Mouse (Mus musculus) embryonic facial prominence, embryonic 15.5 days (tissue): ENCODE results near the gene Gcgr. TPM values are rescaled to one million over a fixed set of nuclear protein-coding genes. Genes with fewer than 3 reads are reported as not detected.

Source experiments
- ATAC-seq: fragments of 200-750 bp; cut with Nextera tagmentation; 2 replicates; pipeline ENCODE4 v1.8.0; 2017; ENCODE audit warnings: low read depth, moderate TSS enrichment; ENCODE audit not compliant: insufficient number of reproducible peaks, low FRiP score, low TSS enrichment
- H3K27ac ChIP-seq: fragments of 300-500 bp; sonication (generic); replicated peaks from 2 replicates; pipeline ENCODE4 v1.5.1; 2015; ENCODE audit warnings: mild to moderate bottlenecking, inconsistent platforms
- H3K27me3 ChIP-seq: fragments of 300-500 bp; sonication (generic); 2 replicates; pipeline ENCODE4 v1.6.1; 2015; ENCODE audit warnings: inconsistent platforms
- H3K36me3 ChIP-seq: fragments of 300-500 bp; sonication (generic); 2 replicates; pipeline ENCODE4 v1.6.1; 2015; ENCODE audit warnings: mild to moderate bottlenecking, inconsistent platforms
- H3K4me1 ChIP-seq: fragments of 300-500 bp; sonication (generic); 2 replicates; pipeline ENCODE4 v1.6.1; 2015; ENCODE audit warnings: inconsistent platforms
- H3K4me2 ChIP-seq: fragments of 300-500 bp; sonication (generic); replicated peaks from 2 replicates; pipeline ENCODE4 v1.6.1; 2015; ENCODE audit warnings: mild to moderate bottlenecking, inconsistent platforms
- H3K4me3 ChIP-seq: fragments of 300-500 bp; sonication (generic); replicated peaks from 2 replicates; pipeline ENCODE4 v1.5.1; 2015; ENCODE audit warnings: mild to moderate bottlenecking, inconsistent platforms
- H3K9ac ChIP-seq: fragments of 300-500 bp; sonication (generic); 2 replicates; pipeline ENCODE4 v1.6.1; 2015; ENCODE audit warnings: inconsistent platforms
- H3K9me3 ChIP-seq: fragments of 300-500 bp; sonication (generic); replicated peaks from 2 replicates; pipeline ENCODE4 v1.6.1; 2016; ENCODE audit warnings: inconsistent platforms
- WGBS: fragments of 180-500 bp; shearing (Covaris S2); methylation state at CpG from one replicate; pipeline ENCODE4 v1.1.7; 2015; 5-methylcytosine and 5-hydroxymethylcytosine counted together
- polyA plus RNA-seq: library from polyadenylated mRNA; unstranded; fragments of >200 nt; fragmentation: Nextera tagmentation; extraction: Ambion mirVana; gene quantifications from 2 replicates; pipeline ENCODE4 v1.2.1, GENCODE M21; 2015

Gene Gcgr
- polyA plus RNA-seq = 0.60 TPM in 2 replicates

GRCm38 (mm10) chr11:120530085-120530964, at the start of gene Gcgr:
Gene Gcgr, plus strand, starts transcription at chr11:120530699.
- Histone ChIP-seq H3K4me2 (peak within 1 kb of the TSS; percentile 84), H3K36me3 (no peaks in the 10 kb centered on the region), H3K27me3 (peaks cover 66% of the 10 kb centered on the region), H3K27ac (no peak within 1 kb of the TSS), H3K9me3 (no peaks in the 10 kb centered on the region), H3K9ac (peak within 1 kb of the TSS; percentile 28; the same call in 1 of the 2 replicates), H3K4me3 (peak within 1 kb of the TSS; percentile 46), H3K4me1 (peaks cover 11% of the 10 kb centered on the region)
- peak; percentile 53; the same call in 1 of the 2 replicates for ATAC-seq
- WGBS = 7% methylated on average over 55 of the region's 62 CpGs

- peaks cover 70% of the 10 kb centered on the region for H3K36me3 ChIP-seq
- peak overlapping the region; percentile 88; the same call in 1 of the 2 replicates for H3K27ac ChIP-seq
- ATAC-seq = no peak
- 85% methylated on average over 7 of the region's 7 CpGs for WGBS
- peaks cover 22% of the 10 kb centered on the region for H3K4me1 ChIP-seq
- 0 out of 2 replicates have a peak overlapping the region, but pooled peaks have one; percentile 69 for H3K9ac ChIP-seq
- H3K27me3 ChIP-seq = no peaks in the 10 kb centered on the region
- H3K9me3 ChIP-seq = no peaks in the 10 kb centered on the region
- H3K4me3 ChIP-seq = peak overlapping the region; percentile 99
- peak overlapping the region; percentile 83 for H3K4me2 ChIP-seq
These were observed 47.0 kb upstream of the Gcgr start for GRCm38 (mm10) chr11:120483448-120483934.

- peak within 1 kb of the TSS; percentile 88 for H3K27ac ChIP-seq
- H3K9me3 ChIP-seq = no peaks in the 10 kb centered on the region
- no peaks in the 10 kb centered on the region for H3K27me3 ChIP-seq
- ATAC-seq = peak; percentile 94
- WGBS = under 1% methylated on average over 60 of the region's 60 CpGs
- H3K4me1 ChIP-seq = peaks cover 23% of the 10 kb centered on the region
- H3K4me3 ChIP-seq = peak within 1 kb of the TSS; percentile 99
- peak within 1 kb of the TSS; percentile 83 for H3K4me2 ChIP-seq
- peak within 1 kb of the TSS; percentile 91 for H3K9ac ChIP-seq
- H3K36me3 ChIP-seq = peaks cover 67% of the 10 kb centered on the region
These were observed 46.1 kb upstream of the Gcgr start, which contains the start of gene Mrpl12 for GRCm38 (mm10) chr11:120484265-120484981. Gene Mrpl12, plus strand, starts transcription at chr11:120484613.

- 5% methylated on average over 10 of the region's 10 CpGs for WGBS
- peak overlapping the region; percentile 88 for H3K27ac ChIP-seq
These were observed 45.2 kb upstream of the Gcgr start for GRCm38 (mm10) chr11:120485251-120485650.

GRCm38 (mm10) chr11:120488516-120488915, 42.0 kb upstream of the Gcgr start:
- no peaks in the 10 kb centered on the region for H3K9me3 ChIP-seq
- H3K27ac ChIP-seq = no peak overlapping the region
- H3K27me3 ChIP-seq = no peaks in the 10 kb centered on the region
- H3K4me1 ChIP-seq = peaks cover 50% of the 10 kb centered on the region
- WGBS = 72% methylated on average over 4 of the region's 4 CpGs
- H3K4me2 ChIP-seq = no peak overlapping the region
- no peak for ATAC-seq
- peaks cover 29% of the 10 kb centered on the region for H3K36me3 ChIP-seq
- no peak overlapping the region for H3K4me3 ChIP-seq
- no peak overlapping the region for H3K9ac ChIP-seq

More at GRCm38 (mm10) chr11:120485251-120485650, 45.2 kb upstream of the Gcgr start:
- peaks cover 60% of the 10 kb centered on the region for H3K36me3 ChIP-seq
- peak overlapping the region; percentile 83 for H3K4me2 ChIP-seq
- no peaks in the 10 kb centered on the region for H3K9me3 ChIP-seq
- peaks cover 28% of the 10 kb centered on the region for H3K4me1 ChIP-seq
- peak overlapping the region; percentile 91 for H3K9ac ChIP-seq
- peak overlapping the region; percentile 99 for H3K4me3 ChIP-seq
- ATAC-seq = no peak
- no peaks in the 10 kb centered on the region for H3K27me3 ChIP-seq

GRCm38 (mm10) chr11:120489054-120489761, 41.3 kb upstream of the Gcgr start:
- H3K9me3 ChIP-seq = no peaks in the 10 kb centered on the region
- peak overlapping the region; percentile 8; the same call in 1 of the 2 replicates for H3K27ac ChIP-seq
- WGBS = 59% methylated on average over 4 of the region's 4 CpGs
- no peak overlapping the region for H3K4me2 ChIP-seq
- H3K9ac ChIP-seq = no peak overlapping the region
- H3K4me1 ChIP-seq = peaks cover 48% of the 10 kb centered on the region
- ATAC-seq = 0 out of 2 replicates have a peak, but pooled peaks have one; percentile 4
- no peaks in the 10 kb centered on the region for H3K27me3 ChIP-seq
- H3K4me3 ChIP-seq = no peak overlapping the region
- peaks cover 26% of the 10 kb centered on the region for H3K36me3 ChIP-seq

GRCm38 (mm10) chr11:120490291-120491046, 40.0 kb upstream of the Gcgr start:
- Histone ChIP-seq H3K36me3 (peaks cover 34% of the 10 kb centered on the region), H3K4me1 (peaks cover 44% of the 10 kb centered on the region), H3K27me3 (no peaks in the 10 kb centered on the region), H3K9ac (no peak overlapping the region), H3K27ac (peak overlapping the region; percentile 85), H3K4me3 (no peak overlapping the region; the same call in 1 of the 2 replicates), H3K4me2 (peak overlapping the region; percentile 96), H3K9me3 (no peaks in the 10 kb centered on the region)
- ATAC-seq = no peak
- 36% methylated on average over 4 of the region's 4 CpGs for WGBS

GRCm38 (mm10) chr11:120491317-120492023, 39.0 kb upstream of the Gcgr start, which contains the start of gene Slc25a10:
Gene Slc25a10, plus strand, starts transcription at chr11:120491840.
- H3K36me3 ChIP-seq = peaks cover 44% of the 10 kb centered on the region
- peak within 1 kb of the TSS; percentile 85 for H3K27ac ChIP-seq
- peaks cover 37% of the 10 kb centered on the region for H3K4me1 ChIP-seq
- peak within 1 kb of the TSS; percentile 96 for H3K4me2 ChIP-seq
- under 1% methylated on average over 35 of the region's 35 CpGs for WGBS
- H3K27me3 ChIP-seq = no peaks in the 10 kb centered on the region
- H3K9ac ChIP-seq = peak within 1 kb of the TSS; percentile 80
- no peaks in the 10 kb centered on the region for H3K9me3 ChIP-seq
- H3K4me3 ChIP-seq = peak within 1 kb of the TSS; percentile 95
- peak; percentile 86 for ATAC-seq

GRCm38 (mm10) chr11:120492024-120492877, 38.2 kb upstream of the Gcgr start:
- no peaks in the 10 kb centered on the region for H3K9me3 ChIP-seq
- H3K4me1 ChIP-seq = peaks cover 34% of the 10 kb centered on the region
- H3K36me3 ChIP-seq = peaks cover 44% of the 10 kb centered on the region
- H3K4me2 ChIP-seq = peak overlapping the region; percentile 96
- H3K4me3 ChIP-seq = peak overlapping the region; percentile 95
- no peaks in the 10 kb centered on the region for H3K27me3 ChIP-seq
- H3K27ac ChIP-seq = peak overlapping the region; percentile 85
- ATAC-seq = peak; percentile 54
- under 1% methylated on average over 48 of the region's 48 CpGs for WGBS
- H3K9ac ChIP-seq = peak overlapping the region; percentile 80
